Mouse (Mus musculus) ES-Bruce4 (cell line): ENCODE measurements around the gene Zfp58. TPM values are rescaled to one million over a fixed set of nuclear protein-coding genes. Genes with fewer than 3 reads are reported as not detected.

Experiments used
- H3K27ac ChIP-seq: 2 replicates; pipeline ENCODE4 v1.5.1; 2012; ENCODE audit warnings: low read length, inconsistent platforms; ENCODE audit not compliant: insufficient read depth
- H3K27me3 ChIP-seq: 2 replicates; pipeline ENCODE4 v1.6.1; 2012; ENCODE audit warnings: mild to moderate bottlenecking, low read length, inconsistent platforms; ENCODE audit not compliant: control insufficient read depth, poor library complexity, insufficient read depth, severe bottlenecking
- H3K36me3 ChIP-seq: 2 replicates; pipeline ENCODE4 v1.6.1; 2012; ENCODE audit warnings: inconsistent platforms, mild to moderate bottlenecking, low read length, moderate library complexity; ENCODE audit not compliant: control insufficient read depth, poor library complexity, insufficient read depth, severe bottlenecking
- H3K4me1 ChIP-seq: one replicate; pipeline ENCODE4 v1.8.1; 2011; ENCODE audit warnings: low read length; ENCODE audit not compliant: control insufficient read depth, insufficient read depth
- H3K4me3 ChIP-seq: 2 replicates; pipeline ENCODE4 v1.5.1; 2011; ENCODE audit warnings: low read depth, mild to moderate bottlenecking, low read length
- H3K9ac ChIP-seq: 2 replicates; pipeline ENCODE4 v1.6.1; 2012; ENCODE audit warnings: low read depth, mild to moderate bottlenecking, inconsistent platforms; ENCODE audit not compliant: poor library complexity, severe bottlenecking
- H3K9me3 ChIP-seq: replicated peaks from 2 replicates; pipeline ENCODE4 v1.6.1; 2012; ENCODE audit warnings: mild to moderate bottlenecking, low read length, inconsistent platforms; ENCODE audit not compliant: control insufficient read depth, poor library complexity, insufficient read depth, severe bottlenecking
- CTCF ChIP-seq: IDR thresholded peaks from one replicate; pipeline ENCODE4 v1.8.1; 2011; ENCODE audit warnings: low read depth, low read length
- EP300 ChIP-seq: IDR thresholded peaks from 2 replicates; pipeline ENCODE4 v1.6.1; 2011; ENCODE audit warnings: low read depth, low read length; ENCODE audit not compliant: insufficient read depth
- POLR2A ChIP-seq: IDR thresholded peaks from one replicate; pipeline ENCODE4 v1.8.1; 2011; ENCODE audit warnings: low read length; ENCODE audit not compliant: insufficient read depth
- polyA plus RNA-seq: library from polyadenylated mRNA; stranded (reverse); fragments of >200 nt; gene quantifications from 2 replicates; pipeline ENCODE4 v1.2.4, GENCODE M21; 2011; ENCODE audit warnings: low read depth; ENCODE audit not compliant: missing spikeins, insufficient read depth, insufficient read length

Gene Zfp58
- polyA plus RNA-seq, 1 experiment = 10.3 TPM

- H3K9me3 ChIP-seq = no peaks in the 10 kb centered on the region
- peaks cover 3% of the 10 kb centered on the region for H3K36me3 ChIP-seq
- TF ChIP-seq CTCF = no peak
- no peak for TF ChIP-seq POLR2A
- TF ChIP-seq EP300 = no peak
- H3K4me1 ChIP-seq = no peaks in the 10 kb centered on the region
- H3K4me3 ChIP-seq = peak within 1 kb of the TSS; percentile 97
- H3K27me3 ChIP-seq = no peaks in the 10 kb centered on the region
- H3K9ac ChIP-seq = peak within 1 kb of the TSS; percentile 78
- peak within 1 kb of the TSS; percentile 23; the same call in 1 of the 2 replicates for H3K27ac ChIP-seq
Measured at GRCm38 (mm10) chr13:67451172-67452020, 49.0 kb downstream of the Zfp58 start, which contains the start of gene Zfp874a. Gene Zfp874a, minus strand, starts transcription at chr13:67451624.

Other genes starting within 250 kb of the Zfp58 start
- 3.2 and 4.2 TPM in 2 replicates for gene Zfp458, start 222.1 kb downstream of the Zfp58 start, polyA plus RNA-seq
- gene Zfp457, start 194.1 kb downstream of the Zfp58 start, polyA plus RNA-seq = 0.72 TPM in 1 of 2 replicates, not detected in the other
- 6.6 and 7.5 TPM in 2 replicates for gene Zfp595, start 168.0 kb downstream of the Zfp58 start, polyA plus RNA-seq
- 2.5 and 4.6 TPM in 2 replicates for gene Gm28044, start 140.0 kb downstream of the Zfp58 start, polyA plus RNA-seq
- 3.8 and 4.5 TPM in 2 replicates for gene Zfp953, start 139.9 kb downstream of the Zfp58 start, polyA plus RNA-seq
- gene Gm28041, start 124.8 kb downstream of the Zfp58 start, polyA plus RNA-seq = 0.99 TPM in 1 of 2 replicates, not detected in the other
- gene Zfp456, start 124.7 kb downstream of the Zfp58 start, polyA plus RNA-seq = 3.7 and 4.0 TPM in 2 replicates
- 10.5 and 10.9 TPM in 2 replicates for gene Zfp429, start 100.7 kb downstream of the Zfp58 start, polyA plus RNA-seq
- gene Zfp459, start 79.1 kb downstream of the Zfp58 start, polyA plus RNA-seq = 24.0 and 25.7 TPM in 2 replicates
- gene Zfp874a, start 48.9 kb downstream of the Zfp58 start, polyA plus RNA-seq = 26.9 and 28.9 TPM in 2 replicates
- gene Zfp874b, start 16.3 kb downstream of the Zfp58 start, polyA plus RNA-seq = 10.1 and 19.3 TPM in 2 replicates
- gene Gm26965, start 25.6 kb upstream of the Zfp58 start, polyA plus RNA-seq = not detected in 2 replicates
- gene Zfp87, start 25.6 kb upstream of the Zfp58 start, polyA plus RNA-seq = 15.0 and 15.5 TPM in 2 replicates
- 9.3 and 9.9 TPM in 2 replicates for gene Zfp748, start 53.3 kb upstream of the Zfp58 start, polyA plus RNA-seq
- gene Zfp729b, start 109.2 kb upstream of the Zfp58 start, polyA plus RNA-seq = 10.6 and 11.9 TPM in 2 replicates
- gene Gm49345, start 137.2 kb upstream of the Zfp58 start, polyA plus RNA-seq = 13.8 and 15.6 TPM in 2 replicates
- gene Zfp729a, start 137.2 kb upstream of the Zfp58 start, polyA plus RNA-seq = 10.8 and 11.1 TPM in 2 replicates
- 19.1 and 21.6 TPM in 2 replicates for gene Zfp738, start 186.5 kb upstream of the Zfp58 start, polyA plus RNA-seq
- 12.1 and 12.6 TPM in 2 replicates for gene Zfp65, start 228.6 kb upstream of the Zfp58 start, polyA plus RNA-seq